Mouse (Mus musculus): ENCODE data around the gene Samd1. TPM values are rescaled to one million over a fixed set of nuclear protein-coding genes. Genes with fewer than 3 reads are reported as not detected.

Samd1 gene
- polyA plus RNA-seq (2016; fragmentation: Nextera tagmentation; extraction: Ambion mirVana): 8.5 and 9.8 TPM in 2 replicates

DNA sequence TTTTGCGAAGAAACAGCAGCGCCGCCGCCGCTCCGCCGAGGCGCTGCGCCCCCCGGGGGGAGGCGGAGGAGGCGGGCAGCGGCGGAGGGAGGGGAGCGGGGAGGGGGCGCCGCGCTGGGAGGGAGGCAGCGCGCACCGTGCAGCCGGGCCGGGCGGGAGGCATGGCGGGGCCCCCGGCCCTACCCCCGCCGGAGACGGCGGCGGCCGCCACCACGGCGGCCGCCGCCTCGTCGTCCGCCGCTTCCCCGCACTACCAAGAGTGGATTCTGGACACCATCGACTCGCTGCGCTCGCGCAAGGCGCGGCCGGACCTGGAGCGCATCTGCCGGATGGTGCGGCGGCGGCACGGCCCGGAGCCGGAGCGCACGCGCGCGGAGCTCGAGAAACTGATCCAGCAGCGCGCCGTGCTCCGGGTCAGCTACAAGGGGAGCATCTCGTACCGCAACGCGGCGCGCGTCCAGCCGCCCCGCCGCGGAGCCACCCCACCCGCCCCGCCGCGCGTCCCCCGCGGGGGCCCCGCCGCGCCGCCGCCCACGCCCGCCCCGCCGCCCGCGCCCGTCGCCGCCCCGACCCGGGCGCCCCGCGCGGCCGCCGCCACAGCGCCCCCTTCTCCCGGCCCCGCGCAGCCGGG, at the start of gene Samd1:
Gene Samd1 (plus strand): TSS at position 162 of the 631 bp plus-strand sequence.
- Histone ChIP-seq H3K9ac (peak within 1 kb of the TSS; percentile 94), H3K4me3 (peak within 1 kb of the TSS; percentile 86), H3K4me1 (peaks cover 35% of the 10 kb centered on the region), H3K27ac (peak within 1 kb of the TSS; percentile 99), H3K9me3 (replicated peaks) (no peaks in the 10 kb centered on the region), H3K27me3 (peaks cover 28% of the 10 kb centered on the region), H3K4me2 (replicated peaks) (peak within 1 kb of the TSS; percentile 79), H3K36me3 (peaks cover 33% of the 10 kb centered on the region)
- no peak for ATAC-seq (ENCODE audit: low FRiP score)
- WGBS: 0% methylated on average over 27 of the region's 112 CpGs

- Histone ChIP-seq H3K9ac (peak overlapping the region; percentile 33), H3K9me3 (replicated peaks) (no peaks in the 10 kb centered on the region), H3K4me1 (peaks cover 16% of the 10 kb centered on the region), H3K4me3 (peak overlapping the region; percentile 50), H3K36me3 (no peaks in the 10 kb centered on the region), H3K4me2 (replicated peaks) (peak overlapping the region; percentile 92), H3K27me3 (no peaks in the 10 kb centered on the region), H3K27ac (peak overlapping the region; percentile 50; the same call in 1 of the 2 replicates)
- WGBS: under 1% methylated on average over 14 of the region's 14 CpGs
- ATAC-seq (ENCODE audit: low FRiP score): no peak
These were observed 42.7 kb upstream of the Samd1 start for GRCm38 (mm10) chr8:83954749-83955105.

- no peaks in the 10 kb centered on the region for H3K36me3 ChIP-seq
- H3K9me3 ChIP-seq (replicated peaks): no peaks in the 10 kb centered on the region
- peak within 1 kb of the TSS; percentile 50; the same call in 1 of the 2 replicates for H3K27ac ChIP-seq
- H3K4me3 ChIP-seq: peak within 1 kb of the TSS; percentile 50
- peak; percentile 99 for ATAC-seq (ENCODE audit: low FRiP score)
- H3K27me3 ChIP-seq: no peaks in the 10 kb centered on the region
- H3K9ac ChIP-seq: peak within 1 kb of the TSS; percentile 51
- WGBS: under 1% methylated on average over 73 of the region's 75 CpGs
- H3K4me1 ChIP-seq: peaks cover 16% of the 10 kb centered on the region
- peak within 1 kb of the TSS; percentile 92 for H3K4me2 ChIP-seq (replicated peaks)
These were observed 42.1 kb upstream of the Samd1 start, which contains the start of the genes Gm10644 and Asf1b for GRCm38 (mm10) chr8:83955106-83955957. Gene Gm10644, minus strand, starts transcription at chr8:83955205. Gene Asf1b, plus strand, starts transcription at chr8:83955507.

- H3K4me2 ChIP-seq (replicated peaks): peak overlapping the region; percentile 92
- H3K9ac ChIP-seq: peak overlapping the region; percentile 51
- H3K36me3 ChIP-seq: no peaks in the 10 kb centered on the region
- H3K27me3 ChIP-seq: no peaks in the 10 kb centered on the region
- WGBS: 3% methylated on average over 15 of the region's 15 CpGs
- H3K4me1 ChIP-seq: peaks cover 16% of the 10 kb centered on the region
- H3K9me3 ChIP-seq (replicated peaks): no peaks in the 10 kb centered on the region
- H3K27ac ChIP-seq: no peak overlapping the region
- ATAC-seq (ENCODE audit: low FRiP score): no peak
- H3K4me3 ChIP-seq: peak overlapping the region; percentile 50
These were observed 41.6 kb upstream of the Samd1 start for GRCm38 (mm10) chr8:83955958-83956218.

GRCm38 (mm10) chr8:83956789-83957188, 40.7 kb upstream of the Samd1 start:
- 15% methylated on average over 1 of the region's 1 CpGs for WGBS
- Histone ChIP-seq H3K27ac (no peak overlapping the region), H3K27me3 (no peaks in the 10 kb centered on the region), H3K4me3 (peak overlapping the region; percentile 50), H3K4me1 (peaks cover 16% of the 10 kb centered on the region), H3K9me3 (replicated peaks) (no peaks in the 10 kb centered on the region), H3K9ac (no peak overlapping the region), H3K4me2 (replicated peaks) (peak overlapping the region; percentile 92), H3K36me3 (no peaks in the 10 kb centered on the region)
- ATAC-seq (ENCODE audit: low FRiP score): no peak

- H3K27ac ChIP-seq: no peak overlapping the region
- no peaks in the 10 kb centered on the region for H3K9me3 ChIP-seq (replicated peaks)
- no peak overlapping the region for H3K4me2 ChIP-seq (replicated peaks)
- no peaks in the 10 kb centered on the region for H3K4me1 ChIP-seq
- WGBS: 93% methylated on average over 5 of the region's 5 CpGs
- no peak overlapping the region for H3K9ac ChIP-seq
- H3K36me3 ChIP-seq: peaks cover 21% of the 10 kb centered on the region
- ATAC-seq (ENCODE audit: low FRiP score): no peak
- H3K27me3 ChIP-seq: no peaks in the 10 kb centered on the region
- H3K4me3 ChIP-seq: no peak overlapping the region
These were observed 33.3 kb upstream of the Samd1 start for GRCm38 (mm10) chr8:83964015-83964765.

GRCm38 (mm10) chr8:83967701-83968100, 29.8 kb upstream of the Samd1 start:
- H3K36me3 ChIP-seq: peaks cover 22% of the 10 kb centered on the region
- H3K4me3 ChIP-seq: no peak overlapping the region
- H3K27ac ChIP-seq: no peak overlapping the region
- H3K9me3 ChIP-seq (replicated peaks): no peaks in the 10 kb centered on the region
- peaks cover 6% of the 10 kb centered on the region for H3K4me1 ChIP-seq
- no peak overlapping the region for H3K9ac ChIP-seq
- no peak for ATAC-seq (ENCODE audit: low FRiP score)
- WGBS: 97% methylated on average over 7 of the region's 7 CpGs
- H3K4me2 ChIP-seq (replicated peaks): no peak overlapping the region
- H3K27me3 ChIP-seq: no peaks in the 10 kb centered on the region

DNA sequence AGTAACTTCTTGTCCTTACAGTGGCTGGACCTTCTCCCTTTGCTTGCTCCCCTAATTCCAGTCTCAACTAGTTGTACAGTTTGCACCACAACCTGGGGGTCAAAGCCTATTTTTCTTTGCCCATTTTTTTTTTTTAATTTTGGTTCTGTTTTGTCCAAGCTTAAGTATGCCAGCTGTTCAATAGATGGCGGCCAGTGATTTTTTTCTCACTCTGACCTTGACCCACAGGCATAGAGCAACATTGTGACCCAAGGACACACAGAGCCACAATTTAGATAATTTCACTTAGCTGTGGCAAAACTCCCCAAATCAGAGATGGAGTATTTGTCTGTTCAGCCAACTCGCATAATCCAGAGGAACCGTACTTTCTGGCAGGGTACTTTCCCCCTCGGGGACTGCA, 26.4 kb upstream of the Samd1 start:
- no peak overlapping the region for H3K4me2 ChIP-seq (replicated peaks)
- 93% methylated on average over 4 of the region's 4 CpGs for WGBS
- no peak overlapping the region for H3K9ac ChIP-seq
- no peak overlapping the region for H3K27ac ChIP-seq
- no peak for ATAC-seq (ENCODE audit: low FRiP score)
- no peaks in the 10 kb centered on the region for H3K27me3 ChIP-seq
- no peak overlapping the region for H3K4me3 ChIP-seq
- peaks cover 22% of the 10 kb centered on the region for H3K36me3 ChIP-seq
- peaks cover 21% of the 10 kb centered on the region for H3K4me1 ChIP-seq
- H3K9me3 ChIP-seq (replicated peaks): no peaks in the 10 kb centered on the region

DNA sequence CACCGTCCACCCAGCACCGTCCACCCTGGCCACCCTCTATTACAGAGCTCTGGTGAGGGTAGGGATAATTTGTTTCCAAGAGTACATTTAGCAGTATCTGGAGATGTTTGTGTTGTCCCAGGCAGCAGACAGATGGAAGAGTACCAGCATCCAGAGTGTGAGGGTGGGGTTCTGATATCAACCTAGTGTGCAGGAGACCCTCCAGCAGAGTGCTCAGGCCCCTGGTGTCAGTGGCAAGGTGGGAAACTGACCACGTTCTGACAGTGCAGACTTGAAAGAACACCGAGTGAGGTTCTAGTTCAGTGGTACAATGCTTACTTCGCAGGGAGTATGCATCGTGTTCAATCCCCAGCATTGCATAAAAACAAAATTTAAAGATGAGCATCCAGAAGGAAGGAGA, 25.8 kb upstream of the Samd1 start:
- peak overlapping the region; percentile 99 for H3K4me3 ChIP-seq
- no peaks in the 10 kb centered on the region for H3K27me3 ChIP-seq
- H3K4me1 ChIP-seq: peaks cover 21% of the 10 kb centered on the region
- no peaks in the 10 kb centered on the region for H3K9me3 ChIP-seq (replicated peaks)
- peaks cover 19% of the 10 kb centered on the region for H3K36me3 ChIP-seq
- peak overlapping the region; percentile 73 for H3K27ac ChIP-seq
- H3K9ac ChIP-seq: peak overlapping the region; percentile 85; the same call in 1 of the 2 replicates
- WGBS: 74% methylated on average over 6 of the region's 6 CpGs
- peak overlapping the region; percentile 69 for H3K4me2 ChIP-seq (replicated peaks)
- no peak for ATAC-seq (ENCODE audit: low FRiP score)

DNA sequence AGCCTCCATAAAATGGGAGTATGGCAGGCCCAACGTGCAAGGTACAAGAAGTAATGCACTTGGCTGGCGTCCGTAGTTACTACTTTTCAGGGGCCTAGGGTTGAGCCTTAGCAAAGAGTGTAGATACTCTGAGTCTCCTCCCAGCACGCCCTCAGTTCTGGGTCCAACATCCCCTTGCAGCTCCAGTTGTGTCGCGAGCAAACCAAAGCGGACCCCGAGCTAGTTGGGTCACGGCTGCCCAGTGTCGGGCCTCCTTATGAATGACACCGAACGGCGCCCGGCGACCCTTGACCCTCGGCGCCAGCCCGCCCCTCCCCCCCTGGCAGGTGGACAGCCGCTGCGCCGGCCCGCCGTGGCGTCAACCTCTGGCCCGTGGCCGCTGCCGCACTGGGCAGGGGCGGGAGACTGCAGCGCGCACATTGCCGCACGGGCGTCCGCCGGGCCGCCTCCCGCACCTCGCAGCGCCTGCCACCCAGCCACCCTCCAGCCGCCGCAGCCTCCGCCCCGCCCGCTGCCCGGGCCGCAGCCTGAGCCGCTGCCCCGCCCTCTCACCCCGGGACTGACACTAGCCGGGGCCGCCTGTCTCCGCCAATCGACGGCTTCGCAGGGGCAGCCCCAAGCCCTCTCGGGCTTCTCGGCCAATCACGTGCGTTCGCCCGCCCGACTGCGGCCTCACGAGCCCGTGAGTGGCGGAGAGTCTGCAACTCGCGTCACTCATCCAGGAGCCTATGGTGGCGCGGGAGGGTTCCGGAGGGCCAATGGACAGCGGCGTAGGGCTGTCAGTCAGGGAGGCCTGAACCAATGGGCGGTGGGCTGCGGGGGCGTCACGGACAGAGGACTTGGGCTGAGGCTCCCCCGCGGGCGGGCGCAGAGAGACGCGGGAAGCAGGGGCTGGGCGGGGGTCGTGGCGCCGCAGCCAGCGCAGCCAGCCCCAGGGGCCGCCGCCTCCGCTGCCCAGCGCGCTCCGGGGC, 25.0 kb upstream of the Samd1 start, which contains the start of gene Prkaca:
Gene Prkaca (plus strand): TSS at position 844 of the 971 bp plus-strand sequence.
- WGBS: under 1% methylated on average over 47 of the region's 94 CpGs
- Histone ChIP-seq H3K27me3 (no peaks in the 10 kb centered on the region), H3K9me3 (replicated peaks) (no peaks in the 10 kb centered on the region), H3K4me3 (peak within 1 kb of the TSS; percentile 99), H3K27ac (peak within 1 kb of the TSS; percentile 85), H3K9ac (peak within 1 kb of the TSS; percentile 92), H3K4me1 (peaks cover 29% of the 10 kb centered on the region), H3K36me3 (peaks cover 12% of the 10 kb centered on the region), H3K4me2 (replicated peaks) (peak within 1 kb of the TSS; percentile 98)
- peak; percentile 100 for ATAC-seq (ENCODE audit: low FRiP score)
